Mouse (Mus musculus) MEL (cell line): Measurements from ENCODE around the gene Olfr888. TPM values are rescaled to one million over a fixed set of nuclear protein-coding genes. Genes with fewer than 3 reads are reported as not detected.

Experiments used
- DNase-seq: peaks from one replicate; pipeline ENCODE4 v3.0.0; 2011; ENCODE audit warnings: low read depth, low spot score
- H3K27ac ChIP-seq: 2 replicates; pipeline ENCODE4 v1.5.1; 2012; ENCODE audit warnings: low read depth, mild to moderate bottlenecking, control low read depth, low read length, moderate library complexity; ENCODE audit not compliant: control insufficient read depth
- H3K27me3 ChIP-seq, 2 experiments: fragments of 150-350 bp in 1 of 2; sonication (generic) in 1 of 2; 2 replicates each; pipeline ENCODE4 v1.6.1; 2012; ENCODE audit warnings: low read length in 2 of 2, mild to moderate bottlenecking in 2 of 2, improper control_type of control experiment in 1 of 2, moderate library complexity in 1 of 2; ENCODE audit not compliant: insufficient read depth in 2 of 2, control insufficient read depth in 1 of 2
- H3K36me3 ChIP-seq, 2 experiments: 2 replicates each; pipeline ENCODE4 v1.6.1; 2012 to 2014; ENCODE audit warnings: low read length in 2 of 2, improper control_type of control experiment in 1 of 2, inconsistent platforms in 1 of 2, mild to moderate bottlenecking in 1 of 2; ENCODE audit not compliant: insufficient read depth in 2 of 2, control insufficient read depth in 1 of 2
- H3K4me1 ChIP-seq, 2 experiments: fragments of 150-350 bp in 1 of 2; sonication (generic) in 1 of 2; 2 replicates each; pipeline ENCODE4 v1.6.1; 2012; ENCODE audit warnings: low read length in 2 of 2, improper control_type of control experiment in 1 of 2, mild to moderate bottlenecking in 1 of 2; ENCODE audit not compliant: insufficient read depth in 2 of 2, control insufficient read depth in 1 of 2
- H3K4me3 ChIP-seq, 2 experiments: fragments of 150-350 bp in 1 of 2; sonication (generic) in 1 of 2; 2 replicates each; pipeline ENCODE4 v1.5.1; 2012; ENCODE audit warnings: low read depth in 2 of 2, low read length in 2 of 2, mild to moderate bottlenecking in 2 of 2, moderate library complexity in 2 of 2, control low read depth in 1 of 2, improper control_type of control experiment in 1 of 2; ENCODE audit not compliant: control insufficient read depth in 1 of 2, insufficient read depth in 1 of 2
- H3K79me2 ChIP-seq: 2 replicates; pipeline ENCODE4 v1.6.1; 2012; ENCODE audit warnings: mild to moderate bottlenecking, low read length, moderate library complexity; ENCODE audit not compliant: control insufficient read depth, poor library complexity, insufficient read depth
- H3K9ac ChIP-seq: 2 replicates; pipeline ENCODE4 v1.6.1; 2012; ENCODE audit warnings: low read depth, mild to moderate bottlenecking, control low read depth, low read length, moderate library complexity; ENCODE audit not compliant: control insufficient read depth, poor library complexity, severe bottlenecking
- H3K9me3 ChIP-seq: fragments of 150-350 bp; sonication (generic); replicated peaks from 2 replicates; pipeline ENCODE4 v1.6.1; 2012; ENCODE audit warnings: mild to moderate bottlenecking, low read length, improper control_type of control experiment, moderate library complexity; ENCODE audit not compliant: insufficient read depth
- CHD1 ChIP-seq: IDR thresholded peaks from 2 replicates; pipeline ENCODE4 v1.6.1; 2012; ENCODE audit warnings: low read depth, mild to moderate bottlenecking, inconsistent platforms, low read length, improper control_type of control experiment
- CHD2 ChIP-seq: IDR thresholded peaks from 2 replicates; pipeline ENCODE4 v1.6.1; 2011; ENCODE audit warnings: low read length, improper control_type of control experiment
- ELF1 ChIP-seq: IDR thresholded peaks from 2 replicates; pipeline ENCODE4 v1.6.1; 2014; ENCODE audit warnings: low read depth, mild to moderate bottlenecking, inconsistent platforms, low read length, improper control_type of control experiment, moderate library complexity
- GABPA ChIP-seq: IDR thresholded peaks from 2 replicates; pipeline ENCODE4 v1.6.1; 2012; ENCODE audit warnings: low read depth, mild to moderate bottlenecking, inconsistent platforms, low read length, improper control_type of control experiment, moderate library complexity
- HCFC1 ChIP-seq: IDR thresholded peaks from 2 replicates; pipeline ENCODE4 v1.6.1; 2012; ENCODE audit warnings: low read depth, mild to moderate bottlenecking, inconsistent platforms, low read length, improper control_type of control experiment, moderate library complexity
- JUND ChIP-seq: IDR thresholded peaks from 2 replicates; pipeline ENCODE4 v1.6.1; 2011; ENCODE audit warnings: low read depth, mild to moderate bottlenecking, improper control_type of control experiment, low read length
- KAT2A ChIP-seq: conservative IDR thresholded peaks from 2 replicates; pipeline ENCODE4 v1.6.1; 2012; ENCODE audit warnings: low read depth, low read length, improper control_type of control experiment, inconsistent platforms
- MAFK ChIP-seq: IDR thresholded peaks from 2 replicates; pipeline ENCODE4 v1.6.1; 2011; ENCODE audit warnings: low read depth, mild to moderate bottlenecking, low read length, improper control_type of control experiment, borderline replicate concordance
- MAX ChIP-seq: IDR thresholded peaks from 2 replicates; pipeline ENCODE4 v1.6.1; 2011; ENCODE audit warnings: low read length, improper control_type of control experiment
- MAZ ChIP-seq: IDR thresholded peaks from 2 replicates; pipeline ENCODE4 v1.6.1; 2012; ENCODE audit warnings: low read depth, mild to moderate bottlenecking, inconsistent platforms, low read length, improper control_type of control experiment
- MEF2A ChIP-seq: IDR thresholded peaks from 2 replicates; pipeline ENCODE4 v1.6.1; 2014; ENCODE audit warnings: low read depth, mild to moderate bottlenecking, inconsistent platforms, low read length, improper control_type of control experiment; ENCODE audit not compliant: poor library complexity, insufficient replicate concordance, severe bottlenecking; ENCODE audit errors: extremely low read depth
- MXI1 ChIP-seq: IDR thresholded peaks from 2 replicates; pipeline ENCODE4 v1.6.1; 2011; ENCODE audit warnings: mild to moderate bottlenecking, low read depth, low read length, improper control_type of control experiment
- MYC ChIP-seq: IDR thresholded peaks from 2 replicates; pipeline ENCODE4 v1.6.1; 2011; ENCODE audit warnings: low read depth, mild to moderate bottlenecking, low read length, improper control_type of control experiment, moderate library complexity
- NRF1 ChIP-seq: IDR thresholded peaks from 2 replicates; pipeline ENCODE4 v1.6.1; 2014; ENCODE audit warnings: low read depth, mild to moderate bottlenecking, inconsistent platforms, low read length, improper control_type of control experiment, moderate library complexity; ENCODE audit not compliant: poor library complexity, insufficient read depth, severe bottlenecking
- POLR2A ChIP-seq, 2 experiments: IDR thresholded peaks; 2 replicates each; pipeline ENCODE4 v1.6.1; 2011 to 2012; ENCODE audit warnings: low read length in 2 of 2, mild to moderate bottlenecking in 2 of 2, control low read depth in 1 of 2, improper control_type of control experiment in 1 of 2, low read depth in 1 of 2, moderate library complexity in 1 of 2; ENCODE audit not compliant: control insufficient read depth in 1 of 2, insufficient read depth in 1 of 2, poor library complexity in 1 of 2
- POLR2AphosphoS2 ChIP-seq: IDR thresholded peaks from 2 replicates; pipeline ENCODE4 v1.6.1; 2011; ENCODE audit warnings: low read length, improper control_type of control experiment
- POLR2AphosphoS5 ChIP-seq: IDR thresholded peaks from 2 replicates; pipeline ENCODE4 v1.6.1; 2012; ENCODE audit warnings: low read depth, borderline replicate concordance, mild to moderate bottlenecking, inconsistent platforms, low read length, moderate library complexity, mixed read lengths
- RCOR1 ChIP-seq: IDR thresholded peaks from 2 replicates; pipeline ENCODE4 v1.6.1; 2012; ENCODE audit warnings: low read depth, mild to moderate bottlenecking, inconsistent platforms, low read length, improper control_type of control experiment
- TAL1 ChIP-seq: IDR thresholded peaks from 2 replicates; pipeline ENCODE4 v1.6.1; 2012; ENCODE audit warnings: mild to moderate bottlenecking, inconsistent platforms, low read length, moderate library complexity, mixed read lengths
- TBP ChIP-seq: IDR thresholded peaks from 2 replicates; pipeline ENCODE4 v1.8.0; 2011; ENCODE audit warnings: low read depth, low read length, improper control_type of control experiment
- TCF12 ChIP-seq: IDR thresholded peaks from 2 replicates; pipeline ENCODE4 v1.6.1; 2014; ENCODE audit warnings: low read depth, mild to moderate bottlenecking, inconsistent platforms, low read length, improper control_type of control experiment, moderate library complexity
- UBTF ChIP-seq: IDR thresholded peaks from 2 replicates; pipeline ENCODE4 v1.6.1; 2012; ENCODE audit warnings: low read depth, mild to moderate bottlenecking, inconsistent platforms, low read length, improper control_type of control experiment, moderate library complexity, borderline replicate concordance; ENCODE audit not compliant: insufficient read depth
- ZC3H11A ChIP-seq: IDR thresholded peaks from 2 replicates; pipeline ENCODE4 v1.6.1; 2012; ENCODE audit warnings: low read depth, mild to moderate bottlenecking, inconsistent platforms, low read length, improper control_type of control experiment
- ZKSCAN1 ChIP-seq: IDR thresholded peaks from 2 replicates; pipeline ENCODE4 v1.6.1; 2012; ENCODE audit warnings: low read depth, mild to moderate bottlenecking, inconsistent platforms, low read length, improper control_type of control experiment, moderate library complexity
- ZMIZ1 ChIP-seq: IDR thresholded peaks from 2 replicates; pipeline ENCODE4 v1.6.1; 2012; ENCODE audit warnings: low read depth, mild to moderate bottlenecking, inconsistent platforms, low read length, improper control_type of control experiment, moderate library complexity
- ZNF384 ChIP-seq: IDR thresholded peaks from 2 replicates; pipeline ENCODE4 v1.6.1; 2012; ENCODE audit warnings: low read depth, mild to moderate bottlenecking, inconsistent platforms, low read length, improper control_type of control experiment
- polyA plus RNA-seq, 2 experiments: library from polyadenylated mRNA; stranded (reverse) in 1 of 2; unstranded in 1 of 2; fragments of >175 nt in 1 of 2; fragments of >200 nt in 1 of 2; gene quantifications; 2 replicates each; pipeline versions ENCODE4 v1.2.1 to v1.2.4; 2012; ENCODE audit warnings: low replicate concordance in 2 of 2, low read depth in 1 of 2; ENCODE audit not compliant: insufficient read length in 2 of 2, insufficient read depth in 1 of 2, missing spikeins in 1 of 2
- total RNA-seq: library from RNA; depleted of rRNA; stranded (reverse); fragments of 300-350 nt; gene quantifications from 2 replicates; pipeline ENCODE4 v1.2.3, GENCODE M21; 2012; rRNA removed

Gene Olfr888
- total RNA-seq (not detected in 2 replicates), polyA plus RNA-seq (not detected)

GRCm38 (mm10) chr9:38107828-38108227 lies at the start of gene Olfr888:
Gene Olfr888 (plus strand): TSS chr9:38108128.
- Histone ChIP-seq H3K9me3 (no peaks in the 10 kb centered on the region), H3K27ac (no peak within 1 kb of the TSS), H3K79me2 (no peaks in the 10 kb centered on the region), H3K27me3 (no peaks in the 10 kb centered on the region), H3K4me1 (no peaks in the 10 kb centered on the region), H3K36me3 (no peaks in the 10 kb centered on the region), H3K9ac (no peak within 1 kb of the TSS), H3K4me3 (no peak within 1 kb of the TSS)
- no peak for TF ChIP-seq GABPA
- no peak for TF ChIP-seq MAFK
- TF ChIP-seq NRF1: no peak
- TF ChIP-seq POLR2AphosphoS5: no peak
- no peak for TF ChIP-seq TCF12
- TF ChIP-seq POLR2A (IDR thresholded peaks at IDR 0.05; ENCODE audit: control insufficient read depth in 1 of 2, insufficient read depth in 1 of 2, low read depth in 1 of 2, low read length in 2 of 2, poor library complexity in 1 of 2): no peak
- no peak for TF ChIP-seq TBP
- TF ChIP-seq MEF2A: no peak
- no peak for TF ChIP-seq CHD1
- TF ChIP-seq ZKSCAN1: no peak
- TF ChIP-seq MAZ: no peak
- TF ChIP-seq MXI1: no peak
- no peak for TF ChIP-seq ZC3H11A
- TF ChIP-seq ELF1: no peak
- TF ChIP-seq MYC: no peak
- no peak for TF ChIP-seq JUND
- TF ChIP-seq HCFC1: no peak
- TF ChIP-seq UBTF: no peak
- no peak for TF ChIP-seq POLR2AphosphoS2
- no peak for TF ChIP-seq KAT2A
- no peak for DNase-seq

- no peak for DNase-seq
- H3K4me1 ChIP-seq: no peaks in the 10 kb centered on the region
These were observed 46.9 kb upstream of the Olfr888 start, which contains the start of gene Olfr885 for GRCm38 (mm10) chr9:38061022-38061421. Gene Olfr885 (plus strand): TSS chr9:38061322.

More at GRCm38 (mm10) chr9:38061022-38061421, 46.9 kb upstream of the Olfr888 start, which contains the start of gene Olfr885:
- Histone ChIP-seq H3K27me3 (no peaks in the 10 kb centered on the region), H3K27ac (no peak within 1 kb of the TSS), H3K36me3 (no peaks in the 10 kb centered on the region), H3K4me3 (no peak within 1 kb of the TSS), H3K9me3 (no peaks in the 10 kb centered on the region; the same call in 1 of the 2 replicates), H3K9ac (no peak within 1 kb of the TSS), H3K79me2 (no peaks in the 10 kb centered on the region)
- no peak for TF ChIP-seq RCOR1
- TF ChIP-seq ZC3H11A: no peak
- no peak for TF ChIP-seq JUND
- no peak for TF ChIP-seq CHD2
- TF ChIP-seq ZNF384: no peak
- no peak for TF ChIP-seq MAX
- no peak for TF ChIP-seq TAL1
- TF ChIP-seq MAZ: no peak
- TF ChIP-seq TCF12: no peak
- TF ChIP-seq ZMIZ1: no peak
- no peak for TF ChIP-seq ZKSCAN1
